Mouse (Mus musculus) embryo, embryonic 10 days (tissue): ENCODE measurements at regions not wholly inside any gene's neighbourhood (a gene's known extent, or its start where the extent isn't known, plus 50 kb on each side); places are given as distances from the start of the nearest gene placed in this dataset.

Source experiments
- DNase-seq: peaks from one replicate; pipeline ENCODE4 v3.0.0-alpha.2; 2015; ENCODE audit warnings: low spot score

DNA sequence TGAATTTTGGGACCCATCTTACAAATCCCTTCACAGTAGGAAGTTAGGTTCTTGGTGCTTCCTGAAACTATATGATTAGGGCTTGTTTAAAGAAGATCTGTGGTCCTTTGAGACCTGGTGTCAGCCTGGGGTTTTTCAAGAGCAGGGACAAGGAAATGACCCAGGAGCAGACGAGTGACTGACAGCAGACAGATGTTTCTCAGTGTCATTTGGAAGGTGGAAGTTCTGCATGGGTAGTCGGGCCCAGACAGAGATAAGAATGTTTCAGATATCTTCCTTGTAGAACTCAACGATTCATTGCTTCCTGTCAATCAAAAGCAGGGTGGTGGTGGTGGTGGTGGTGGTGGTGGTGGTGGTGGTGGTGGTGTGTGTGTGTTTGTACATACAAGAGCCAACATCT, 75.1 kb upstream of the Nrip1 start:
- DNase-seq, result no peak

DNA sequence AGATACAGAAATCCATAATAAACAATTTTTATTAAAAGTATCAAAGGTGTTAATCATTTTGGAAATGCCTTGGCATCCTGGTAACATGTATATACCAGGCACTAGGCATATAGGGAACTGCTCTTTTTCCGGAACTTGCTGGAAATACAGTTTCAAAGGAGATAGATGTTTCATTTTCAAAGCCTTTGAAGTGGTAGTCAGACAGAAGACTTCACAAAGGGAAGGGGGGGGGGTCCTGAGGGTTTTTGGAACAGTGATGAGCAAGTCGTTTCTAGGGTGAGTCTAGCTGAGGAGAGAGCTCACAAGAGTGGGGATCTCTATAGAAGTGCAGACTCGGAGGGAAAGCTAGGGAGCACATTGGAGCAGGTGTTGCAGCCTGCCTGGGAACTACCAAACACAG, 73.4 kb upstream of the Nrip1 start:
- DNase-seq, result no peak

DNA sequence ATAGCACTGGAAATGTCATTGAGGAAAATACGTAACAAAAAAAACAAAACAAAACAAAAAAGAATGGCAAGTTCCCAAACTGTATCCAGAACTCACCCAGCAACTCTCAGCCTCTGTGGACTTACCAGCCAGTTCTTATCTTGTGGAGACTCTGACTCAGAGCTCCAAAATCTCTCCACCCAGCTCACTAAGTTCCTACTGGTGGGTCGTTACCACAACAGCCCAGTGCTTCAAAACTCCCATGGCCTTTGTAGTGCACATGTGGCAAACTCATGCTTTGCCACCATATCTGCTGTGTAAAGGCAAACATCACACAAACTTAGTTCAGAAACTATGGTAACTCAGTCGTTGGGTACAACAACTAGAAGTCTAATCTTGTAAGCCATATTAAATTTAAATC, 71.0 kb upstream of the Nrip1 start:
- no peak for DNase-seq

DNA sequence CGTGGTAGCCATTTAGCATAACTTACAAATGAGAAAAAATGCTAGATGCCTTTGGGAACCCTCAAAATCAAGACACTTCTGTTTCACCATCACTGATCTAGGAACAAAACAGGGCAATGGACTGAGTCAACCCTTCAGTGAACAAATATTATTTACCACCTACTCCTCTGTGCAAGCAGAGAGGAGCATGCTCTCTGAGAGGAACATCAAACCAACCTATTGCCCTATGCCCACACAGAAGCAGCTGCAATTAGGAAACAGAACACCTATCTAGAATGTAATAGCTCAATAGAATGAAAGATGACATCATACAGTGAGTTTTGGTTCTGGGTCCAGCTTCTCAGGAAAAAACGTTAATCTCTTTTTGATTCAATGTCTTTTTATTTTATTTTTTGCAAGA, 69.0 kb upstream of the Nrip1 start:
- DNase-seq, result no peak

DNA sequence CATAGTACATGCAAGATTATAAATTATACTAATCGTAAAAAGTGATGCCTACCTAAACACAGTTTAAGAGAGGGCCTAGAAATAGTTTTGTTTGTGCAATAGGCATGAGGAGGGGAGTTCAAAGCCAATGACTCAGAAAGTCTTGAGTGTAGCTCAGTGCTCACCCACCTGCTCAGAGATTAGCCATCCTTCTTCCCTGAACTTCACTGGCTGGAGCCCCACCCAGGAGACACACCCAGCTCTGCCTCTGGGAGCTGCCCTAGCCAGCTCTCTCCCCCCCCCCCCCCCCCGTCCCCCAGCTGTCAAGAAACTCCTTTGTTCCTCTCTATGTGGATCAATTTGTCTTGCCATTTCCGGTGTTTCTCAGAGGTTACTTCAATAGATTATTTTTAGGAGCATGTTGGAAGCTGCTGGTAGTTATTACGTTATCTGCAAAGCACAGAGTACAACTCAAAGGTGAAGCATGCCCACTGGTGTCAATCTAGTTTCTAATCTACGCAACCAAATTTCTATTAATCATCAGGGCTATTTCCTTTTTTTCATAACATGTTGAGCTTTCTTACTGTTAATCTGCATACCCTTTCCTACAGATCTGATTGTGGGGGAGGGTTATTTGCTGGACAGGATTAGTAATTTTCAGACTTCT, 68.3 kb upstream of the Nrip1 start:
- DNase-seq, result no peak

DNA sequence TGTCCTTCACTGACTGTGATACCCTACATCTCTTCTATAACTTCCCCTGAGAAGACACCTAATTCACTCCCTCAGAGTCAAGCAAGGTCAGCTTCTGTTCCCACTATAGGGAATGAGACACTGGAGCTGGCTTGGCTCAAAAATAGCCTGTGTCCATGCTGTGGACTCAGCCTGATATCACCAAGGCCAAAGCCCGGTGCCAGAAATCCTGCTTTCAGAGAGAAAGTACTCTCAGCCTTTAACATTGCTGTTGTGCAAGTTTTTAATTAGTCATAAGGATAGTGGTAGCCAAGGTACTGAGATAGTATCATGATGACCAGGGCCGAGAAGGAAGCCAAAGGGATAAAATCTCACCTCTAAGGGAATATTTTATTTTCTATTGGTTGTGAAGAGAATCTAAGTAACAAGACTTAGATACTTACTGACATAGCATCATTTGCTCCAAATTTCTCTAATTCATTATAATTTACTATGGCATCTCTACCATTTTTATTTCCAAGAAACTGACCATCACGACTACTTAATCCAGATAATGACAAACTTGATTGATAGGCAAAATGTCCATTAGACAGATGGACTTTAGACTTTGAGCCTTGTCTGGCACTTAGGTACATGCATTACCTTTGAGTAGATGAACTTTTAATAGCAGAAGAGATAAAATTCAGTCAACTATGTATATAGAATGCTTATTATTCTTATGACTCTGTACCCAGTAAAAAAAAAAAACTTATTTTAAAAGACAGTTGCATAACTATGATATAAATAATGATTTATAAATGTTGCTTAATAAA, 64.7 kb upstream of the Nrip1 start:
- DNase-seq, result no peak

DNA sequence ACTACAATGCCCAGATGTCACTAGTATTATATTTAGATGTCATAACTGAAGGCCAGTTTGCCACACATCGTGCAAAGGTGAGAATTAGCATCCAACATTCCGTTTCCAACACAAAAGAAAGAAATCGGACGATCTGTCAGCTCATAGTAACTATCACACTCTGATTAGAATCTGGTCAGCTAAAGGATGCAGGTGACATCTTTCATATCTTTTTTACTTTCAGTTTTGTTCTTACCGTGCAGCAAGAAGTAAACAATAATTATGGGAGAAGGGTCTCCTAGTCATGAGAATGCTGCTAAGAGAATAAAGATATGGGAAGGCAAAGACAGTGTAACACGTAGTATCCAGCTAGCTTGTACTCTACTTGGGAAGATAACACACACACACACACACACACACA, 62.7 kb upstream of the Nrip1 start:
- DNase-seq, result no peak

DNA sequence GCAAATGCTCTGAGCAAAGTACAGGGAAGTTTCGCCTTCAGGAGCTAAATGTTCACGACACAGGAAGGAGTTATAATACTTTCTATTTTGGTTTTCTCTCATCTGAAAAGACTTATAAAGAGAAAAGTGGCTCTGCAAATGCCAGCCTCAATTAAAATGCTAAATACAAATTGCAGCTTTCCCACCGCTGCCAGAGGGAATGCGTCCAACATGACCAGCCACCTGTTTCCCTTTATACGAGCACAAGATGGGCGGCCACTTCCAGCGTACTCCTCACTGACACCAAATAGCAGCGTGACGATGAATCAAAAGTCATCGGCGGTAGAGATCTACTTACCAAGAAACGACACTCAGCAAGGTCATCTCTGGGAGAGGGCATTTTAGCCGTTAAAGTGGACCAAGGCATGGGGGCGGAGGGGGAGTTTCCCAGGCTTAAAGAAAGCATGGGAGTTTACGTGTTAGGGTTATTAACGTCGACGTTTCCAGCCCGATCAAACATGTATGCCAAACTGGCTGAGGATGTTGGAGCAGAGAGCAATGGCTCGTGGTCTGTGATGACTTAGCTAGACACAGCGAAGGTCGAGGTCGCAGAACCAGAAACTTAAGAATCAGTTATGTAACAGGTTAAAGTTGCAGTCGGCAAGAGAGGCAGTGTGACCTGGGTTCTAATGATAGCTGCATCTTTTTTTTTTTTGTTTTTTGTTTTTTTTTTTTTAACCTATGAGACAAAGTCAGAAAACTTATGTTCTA, 59.6 kb upstream of the Nrip1 start:
- DNase-seq, result no peak

DNA sequence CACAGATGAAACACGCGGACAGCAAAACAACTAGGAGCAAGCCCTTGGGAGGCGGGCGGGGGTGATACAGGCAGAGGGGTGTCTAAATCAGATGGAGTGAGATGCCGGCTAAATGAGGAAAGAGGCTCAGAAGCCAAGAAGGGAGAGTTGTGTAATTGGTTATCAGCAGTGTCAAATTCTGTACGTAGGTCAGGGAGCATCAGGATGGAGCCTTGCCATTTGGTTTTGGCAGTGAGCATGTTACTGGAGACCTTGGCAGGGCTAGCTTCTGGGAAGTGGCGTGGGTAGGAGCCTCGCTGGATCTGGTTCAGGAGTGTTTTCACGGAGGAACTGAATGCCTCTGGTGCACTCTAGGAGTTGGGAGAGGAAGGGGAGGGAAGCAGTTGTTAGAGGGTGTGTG, 58.7 kb upstream of the Nrip1 start:
- DNase-seq, result no peak

DNA sequence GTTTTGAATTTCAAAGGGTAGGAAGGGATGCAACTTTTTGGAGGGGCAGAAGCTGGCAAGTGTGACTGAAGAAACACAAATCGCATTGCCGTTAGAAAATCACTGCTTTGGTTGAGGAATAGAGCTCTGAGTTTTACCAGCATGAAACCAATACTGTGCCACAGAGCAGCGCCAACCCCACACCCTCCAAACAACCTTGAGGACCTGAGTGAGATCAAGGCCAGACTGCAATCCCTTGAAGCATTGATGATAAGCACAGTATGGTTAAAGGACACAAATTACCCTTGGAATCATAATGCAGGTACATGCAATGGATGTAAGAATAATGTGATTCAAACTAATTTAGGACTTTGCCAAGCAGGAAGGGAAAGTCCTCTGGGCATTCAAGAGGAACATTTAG, 55.5 kb upstream of the Nrip1 start:
- DNase-seq, result no peak

DNA sequence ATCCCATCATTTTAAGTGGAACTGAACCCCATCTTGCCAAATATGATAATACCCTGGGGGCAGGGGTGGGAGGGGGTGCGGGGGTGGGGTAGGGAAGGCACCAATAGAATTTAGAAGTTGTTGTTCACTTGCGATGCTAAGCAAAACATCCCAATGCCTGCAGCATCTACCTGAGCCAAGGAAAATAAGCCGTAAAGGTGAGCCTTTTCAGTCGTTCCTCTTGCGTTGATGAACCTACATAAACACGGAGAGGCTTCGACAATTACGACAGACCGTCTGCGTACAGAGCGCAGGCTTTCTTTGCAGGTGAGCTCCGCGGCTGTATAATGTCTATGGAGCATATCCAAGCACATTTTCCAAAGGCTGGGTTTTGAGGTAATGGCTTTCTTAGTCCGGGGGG, 50.3 kb upstream of the Nrip1 start:
- no peak for DNase-seq
